8 mouse cellular contexts compared by ENCODE assay signal in genomic region chr14:54475941-54476844, GRCm38 (mm10). TPM values are rescaled to one million over a fixed set of nuclear protein-coding genes. Genes with fewer than 3 reads are reported as not detected.
A peak's percentile ranks its signal among the peaks of the same experiment; 100 is the strongest.
DNase-seq lines count a peak whose midpoint lies in the region; ATAC-seq and TF ChIP-seq lines count a peak whose summit lies in the region.

Gene Rem2, plus strand, starts transcription at chr14:54476100.

- H3K27me3 ChIP-seq in thymus, adult 2 months (ENCODE audit: control insufficient read depth, insufficient read depth, low read length), result no peaks in the 10 kb centered on the region

- no peak for DNase-seq in thymus, adult 2 months
- DNase-seq in thymus, adult 18-20 months, result no peak
- peak; percentile 80 for DNase-seq in embryo, embryonic 10 days (ENCODE audit: low spot score)
- peak; percentile 70 to 82 for DNase-seq in layer of hippocampus, adult 2 months (ENCODE audit: low spot score in 2 of 2)
- DNase-seq in lung, adult 18-20 months, result peak; percentile 72 to 84
- peak; percentile 71 for DNase-seq in retina, postnatal 7 days (ENCODE audit: low read depth, low spot score)
- no peak for DNase-seq in natural killer cell, adult 2 months (ENCODE audit: low spot score in 2 of 2)

- 0 out of 4 replicates have a peak, but pooled peaks have one; percentile 7 to 19 for ATAC-seq in hematopoietic stem cell, adult 5-6 weeks (replicated peaks in 1 of 2; ENCODE audit: insufficient read depth in 1 of 2, low FRiP score in 2 of 2, low TSS enrichment in 1 of 2, low read depth in 1 of 2, poor library complexity in 2 of 2, severe bottlenecking in 2 of 2)

- H3K36me3 ChIP-seq in thymus, adult 2 months (ENCODE audit: control insufficient read depth, insufficient read depth, low read length), result no peaks in the 10 kb centered on the region

- peak within 1 kb of the TSS; percentile 8; the same call in 1 of the 2 replicates for H3K4me3 ChIP-seq in thymus, adult 2 months (ENCODE audit: control insufficient read depth, insufficient read depth, low read length)
- H3K4me3 ChIP-seq in layer of hippocampus, adult 2 months, result peak within 1 kb of the TSS; percentile 67

- TF ChIP-seq POLR2A in thymus, adult 2 months (IDR thresholded peaks at IDR 0.05; ENCODE audit: control insufficient read depth, extremely low read depth, insufficient read depth, low read length, poor library complexity), result no peak

- H3K27ac ChIP-seq in thymus, adult 2 months (ENCODE audit: control insufficient read depth, insufficient read depth, low read length), result no peak within 1 kb of the TSS
- H3K27ac ChIP-seq in layer of hippocampus, adult 2 months, result peak within 1 kb of the TSS; percentile 80

- TF ChIP-seq CTCF in thymus, adult 2 months (IDR thresholded peaks at IDR 0.05; ENCODE audit: borderline replicate concordance, control insufficient read depth, extremely low read depth, insufficient read depth, low read length, poor library complexity), result no peak
- TF ChIP-seq CTCF in layer of hippocampus, adult 2 months (conservative IDR thresholded peaks at IDR 0.05), result no peak

- H3K4me1 ChIP-seq in thymus, adult 2 months (replicated peaks; ENCODE audit: control insufficient read depth, insufficient read depth, low read length), result peaks cover 37% of the 10 kb centered on the region

- 21% methylated on average over 23 of the region's 23 CpGs for WGBS in thymus, adult 2 months

RNA-seq across cellular contexts. Expression of gene Rem2, which starts in this region (rescaled TPM):
- 0.82 and 1.00 TPM in 2 replicates for polyA plus RNA-seq in thymus, adult 2 months (2012; rRNA removed)
- 1.8 and 2.5 TPM in 2 replicates for total RNA-seq in hematopoietic stem cell, adult 5-6 weeks (2017)
- total RNA-seq in layer of hippocampus, adult 2 months (2021), result 10 to 100 TPM; 23.9 to 24.0 TPM

Comparison
In these comparisons a context has a peak if more than half of its experiments do, and no peak if none do; other contexts are left out.
1. DNase-seq: peak in embryo, embryonic 10 days (single experiment), layer of hippocampus, adult 2 months (2 of 2), lung, adult 18-20 months (2 of 2) and retina, postnatal 7 days (single experiment); none in thymus, adult 2 months (single experiment), thymus, adult 18-20 months (0 of 2) and natural killer cell, adult 2 months (0 of 2).